Mouse (Mus musculus) ovary, adult 18-20 months (tissue): ENCODE measurements around the gene Vmn1r239-ps.
"Not testable (repeated sequence)": the region's sequence is repeated elsewhere in the genome, so short reads cannot be mapped to it uniquely, and the experiment has no call there.

ENCODE experiments used
- DNase-seq: peaks from one replicate; pipeline ENCODE4 v3.0.0; 2022; ENCODE audit warnings: low spot score, mixed read lengths

Gene Vmn1r239-ps

DNA sequence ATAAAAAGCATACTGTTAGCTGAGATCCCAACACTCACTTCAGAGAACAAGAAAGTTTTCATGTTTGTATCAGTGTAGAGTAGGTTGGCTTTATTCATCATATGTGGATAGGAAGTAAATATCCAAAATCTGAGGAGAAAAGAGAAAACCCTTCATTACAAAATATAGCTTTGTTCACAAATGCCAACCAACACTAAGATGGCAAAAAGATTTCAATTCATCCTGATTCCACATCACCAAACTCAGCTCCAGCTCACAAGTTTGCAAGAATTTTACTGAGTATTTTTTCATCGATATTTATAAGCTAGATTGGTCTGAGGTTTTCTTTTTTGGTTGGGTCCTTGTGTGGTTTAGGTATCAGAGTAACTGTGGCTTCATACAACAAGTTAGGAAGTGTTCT, at the start of gene Vmn1r239-ps:
Vmn1r239-ps (minus strand) TSS at position 101 of the 400 bp plus-strand sequence.
- not testable (repeated sequence) for DNase-seq

DNA sequence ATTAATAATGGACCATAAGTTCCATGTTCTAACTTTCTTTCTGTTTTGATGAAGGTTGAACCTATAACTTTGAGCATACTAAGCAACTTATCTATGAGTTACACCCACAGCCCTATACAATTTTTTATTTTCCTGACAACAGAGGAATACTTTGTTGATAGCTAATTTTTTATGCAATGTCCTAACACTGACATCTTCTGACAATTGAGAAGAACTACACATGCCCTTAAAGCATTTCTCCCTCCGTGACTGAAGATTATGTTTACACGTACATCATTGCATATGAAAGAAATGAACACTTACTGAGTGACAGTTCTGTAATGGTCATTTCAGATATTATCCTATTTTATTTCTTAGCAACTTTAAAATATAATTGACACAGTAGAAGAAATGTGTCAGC, 36.0 kb upstream of the Vmn1r239-ps start:
- no peak for DNase-seq

DNA sequence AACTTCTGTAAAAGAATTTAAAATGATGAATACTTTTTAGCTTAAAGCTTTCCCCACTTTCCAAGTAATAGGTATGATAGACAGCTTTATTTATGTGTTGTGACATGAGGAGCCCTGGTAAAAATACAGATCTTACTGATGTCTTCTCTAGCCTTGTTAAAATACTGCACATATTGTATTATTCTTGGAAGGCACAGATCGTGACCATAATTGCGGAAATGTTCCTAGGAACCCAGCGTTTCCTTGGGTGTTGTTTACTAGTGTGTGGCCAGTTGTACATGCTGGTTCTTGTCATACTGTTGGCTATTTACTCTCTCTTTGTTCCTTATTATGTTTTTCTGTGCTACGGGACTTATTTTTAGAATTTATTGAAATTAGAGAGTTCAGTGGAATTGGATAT, 10.1 kb downstream of the Vmn1r239-ps start:
- DNase-seq = no peak

DNA sequence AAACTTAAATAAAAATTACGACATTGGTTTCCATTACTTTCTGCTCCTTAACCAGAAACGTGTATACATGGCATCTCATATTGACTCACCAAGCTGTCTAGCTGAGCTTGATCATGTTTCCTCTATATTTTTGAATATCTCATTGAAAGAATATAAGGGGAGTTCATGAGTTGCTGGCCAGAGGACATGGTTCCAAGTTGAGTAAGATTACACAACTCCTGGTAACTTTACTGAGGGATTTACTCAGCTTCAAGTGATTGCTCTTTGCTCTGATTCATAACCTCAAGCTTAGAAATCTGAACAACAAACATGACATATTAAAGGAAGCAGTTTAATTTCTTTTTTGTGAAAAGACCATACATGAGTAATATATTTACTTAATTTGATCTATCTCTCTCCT, 18.1 kb downstream of the Vmn1r239-ps start:
- no peak for DNase-seq

DNA sequence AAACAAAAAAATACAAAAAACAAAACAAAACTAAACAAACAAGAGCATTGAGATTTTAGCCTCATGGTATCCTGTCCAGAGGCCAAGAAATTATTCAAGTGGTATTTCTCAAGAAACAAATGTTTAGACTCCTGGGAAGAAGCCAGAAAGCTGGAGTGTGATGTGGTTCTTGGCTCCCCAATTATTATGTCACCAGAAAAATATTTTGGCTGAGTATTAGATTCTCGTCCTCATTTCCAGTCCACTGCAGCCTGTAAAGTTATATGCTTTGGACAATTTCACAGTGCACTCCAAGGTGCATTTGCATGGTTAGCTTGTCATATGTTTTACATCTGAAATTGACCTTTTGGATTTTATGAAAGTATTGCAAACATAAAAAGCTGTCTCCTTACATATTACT, 23.8 kb downstream of the Vmn1r239-ps start:
- no peak for DNase-seq

DNA sequence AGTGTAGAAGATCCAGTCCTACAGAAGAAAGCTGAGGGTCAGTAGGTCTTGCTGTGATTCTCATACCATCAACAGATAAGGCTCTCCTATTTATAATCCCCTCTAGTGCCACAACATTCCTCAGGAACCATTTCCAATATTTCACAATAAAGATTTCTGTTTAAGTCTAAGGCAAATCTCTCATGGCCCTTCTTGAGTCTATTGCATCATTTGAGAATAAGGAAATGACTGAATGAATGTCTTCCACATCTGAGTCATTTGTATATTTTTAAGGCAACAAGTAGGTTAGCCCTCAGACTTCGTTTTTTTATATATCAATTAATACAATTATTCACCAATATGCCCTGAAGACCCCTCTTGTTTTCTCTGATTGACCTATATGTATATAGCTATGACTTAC, 24.4 kb downstream of the Vmn1r239-ps start, which contains the start of gene Il13ra2:
Il13ra2 (minus strand) TSS at position 64 of the 400 bp plus-strand sequence.
- no peak for DNase-seq
